ENCODE assay signal across 8 mouse cellular contexts in the genomic region with DNA sequence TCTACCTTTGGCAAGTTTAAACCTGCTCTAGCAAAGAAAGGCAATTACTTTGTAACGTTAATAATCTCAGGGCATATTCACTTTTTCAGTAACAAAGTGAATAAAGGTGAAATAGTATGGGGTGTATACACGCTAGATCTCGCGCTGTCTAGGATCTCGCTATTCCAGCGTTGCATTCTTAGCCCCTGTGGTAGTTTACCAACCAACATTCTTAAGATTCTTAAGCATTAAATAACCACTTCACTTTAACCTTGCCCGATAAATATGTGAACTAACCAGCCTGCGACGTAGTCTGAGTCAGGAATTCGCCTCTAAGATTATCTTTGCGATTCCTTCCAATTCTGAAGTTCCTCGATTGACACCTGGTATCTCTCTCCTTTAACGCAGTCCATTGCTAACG. TPM values are rescaled to one million over a fixed set of nuclear protein-coding genes. Genes with fewer than 3 reads are reported as not detected.
A peak's percentile ranks its signal among the peaks of the same experiment; 100 is the strongest.
DNase-seq lines count a peak whose midpoint lies in the region; ATAC-seq and TF ChIP-seq lines count a peak whose summit lies in the region.

No protein-coding gene starts in this region.

- WGBS in kidney, embryonic 15.5 days: under 1% methylated on average over 14 of the region's 14 CpGs
- WGBS in bone marrow, adult 2 months: 4% methylated on average over 14 of the region's 14 CpGs
- under 1% methylated on average over 14 of the region's 14 CpGs for WGBS in hindbrain, embryonic 16.5 days
- 1% methylated on average over 14 of the region's 14 CpGs for WGBS in midbrain, embryonic 15.5 days

- no peaks in the 10 kb centered on the region for H3K27me3 ChIP-seq in kidney, embryonic 15.5 days
- H3K27me3 ChIP-seq in hindbrain, embryonic 16.5 days (replicated peaks; ENCODE audit: control insufficient read depth, insufficient read depth, low read length): no peaks in the 10 kb centered on the region
- no peaks in the 10 kb centered on the region for H3K27me3 ChIP-seq in midbrain, embryonic 15.5 days (replicated peaks)

- peak overlapping the region; percentile 96 for H3K27ac ChIP-seq in kidney, embryonic 15.5 days
- H3K27ac ChIP-seq in bone marrow, adult 2 months (ENCODE audit: control insufficient read depth, insufficient read depth, low read depth, low read length, poor library complexity): no peak overlapping the region
- peak overlapping the region; percentile 89 for H3K27ac ChIP-seq in hindbrain, embryonic 16.5 days (ENCODE audit: low read depth, low read length)
- no peak overlapping the region for H3K27ac ChIP-seq in midbrain, embryonic 15.5 days

- H3K36me3 ChIP-seq in kidney, embryonic 15.5 days: no peaks in the 10 kb centered on the region
- H3K36me3 ChIP-seq in hindbrain, embryonic 16.5 days (ENCODE audit: control insufficient read depth, insufficient read depth, low read length): no peaks in the 10 kb centered on the region
- H3K36me3 ChIP-seq in midbrain, embryonic 15.5 days (replicated peaks): no peaks in the 10 kb centered on the region

- H3K4me2 ChIP-seq in kidney, embryonic 15.5 days: peak overlapping the region; percentile 70
- peak overlapping the region; percentile 89 for H3K4me2 ChIP-seq in hindbrain, embryonic 16.5 days (ENCODE audit: low read length)
- H3K4me2 ChIP-seq in midbrain, embryonic 15.5 days: peak overlapping the region; percentile 96

- peak overlapping the region; percentile 79 for H3K4me3 ChIP-seq in kidney, embryonic 15.5 days (replicated peaks)
- H3K4me3 ChIP-seq in bone marrow, adult 2 months (replicated peaks; ENCODE audit: control insufficient read depth, low read depth, low read length): peak overlapping the region; percentile 79
- H3K4me3 ChIP-seq in hindbrain, embryonic 16.5 days (ENCODE audit: low read length): peak overlapping the region; percentile 86
- H3K4me3 ChIP-seq in midbrain, embryonic 15.5 days: peak overlapping the region; percentile 68

- peak overlapping the region; percentile 85 for H3K9ac ChIP-seq in kidney, embryonic 15.5 days
- H3K9ac ChIP-seq in hindbrain, embryonic 16.5 days (ENCODE audit: low read depth, low read length): peak overlapping the region; percentile 91
- peak overlapping the region; percentile 74 for H3K9ac ChIP-seq in midbrain, embryonic 15.5 days

- no peaks in the 10 kb centered on the region for H3K9me3 ChIP-seq in kidney, embryonic 15.5 days (replicated peaks)
- H3K9me3 ChIP-seq in hindbrain, embryonic 16.5 days (ENCODE audit: control insufficient read depth, low read length): no peaks in the 10 kb centered on the region
- H3K9me3 ChIP-seq in midbrain, embryonic 15.5 days: no peaks in the 10 kb centered on the region

- peak; percentile 27; the same call in 1 of the 2 replicates for ATAC-seq in kidney, embryonic 15.5 days (replicated peaks; ENCODE audit: low FRiP score)
- no peak for ATAC-seq in hindbrain, embryonic 16.5 days
- ATAC-seq in midbrain, embryonic 15.5 days (replicated peaks): no peak
- ATAC-seq in frontal cortex, adult (ENCODE audit: low TSS enrichment): no peak

- TF ChIP-seq CTCF in bone marrow, adult 2 months (IDR thresholded peaks at IDR 0.05; ENCODE audit: control insufficient read depth, insufficient read depth, low read length): no peak

- no peak for DNase-seq in kidney, postnatal 14 days
- DNase-seq in left cerebral cortex, adult 8-10 months (ENCODE audit: low spot score in 2 of 2): no peak
- DNase-seq in right cerebral cortex, adult 18-20 months: no peak

- H3K4me1 ChIP-seq in kidney, embryonic 15.5 days: peaks cover 45% of the 10 kb centered on the region
- H3K4me1 ChIP-seq in bone marrow, adult 2 months (ENCODE audit: control insufficient read depth, insufficient read depth, low read length): peaks cover 4% of the 10 kb centered on the region
- peaks cover 16% of the 10 kb centered on the region for H3K4me1 ChIP-seq in hindbrain, embryonic 16.5 days (ENCODE audit: control insufficient read depth, insufficient read depth, low read depth, low read length)
- peaks cover 17% of the 10 kb centered on the region for H3K4me1 ChIP-seq in midbrain, embryonic 15.5 days

- TF ChIP-seq POLR2A in bone marrow, adult 2 months (IDR thresholded peaks at IDR 0.05; ENCODE audit: borderline replicate concordance, control insufficient read depth, low read depth, low read length): no peak

RNA-seq across cellular contexts. Expression of a gene that starts 1.1 kb away (rescaled TPM):
- 10.5 and 11.8 TPM in 2 replicates for polyA plus RNA-seq in kidney, embryonic 15.5 days (2015; fragmentation: Nextera tagmentation; extraction: Ambion mirVana)
- polyA plus RNA-seq in bone marrow, adult 2 months (2011; ENCODE audit: insufficient read depth, insufficient read length, low replicate concordance, missing spikeins): 5.0 and 8.5 TPM in 2 replicates
- 8.1 and 9.5 TPM in 2 replicates for polyA plus RNA-seq in hindbrain, embryonic 16.5 days (2015; fragmentation: Nextera tagmentation; extraction: Ambion mirVana)
- polyA plus RNA-seq in midbrain, embryonic 15.5 days (2015; fragmentation: Nextera tagmentation; extraction: Ambion mirVana): 10.4 and 12.5 TPM in 2 replicates
- 10 to 100 TPM; 41.6 to 49.3 (median 45.9) TPM for total RNA-seq in left cerebral cortex, adult 8-10 months (2022)

RNA-seq across cellular contexts. Expression of a gene that starts 44.0 kb away (rescaled TPM):
- 0.30 and 0.39 TPM in 2 replicates for polyA plus RNA-seq in kidney, embryonic 15.5 days (2015; fragmentation: Nextera tagmentation; extraction: Ambion mirVana)
- not detected in 2 replicates for polyA plus RNA-seq in bone marrow, adult 2 months (2011; ENCODE audit: insufficient read depth, insufficient read length, low replicate concordance, missing spikeins)
- 20.7 and 24.0 TPM in 2 replicates for polyA plus RNA-seq in hindbrain, embryonic 16.5 days (2015; fragmentation: Nextera tagmentation; extraction: Ambion mirVana)
- polyA plus RNA-seq in midbrain, embryonic 15.5 days (2015; fragmentation: Nextera tagmentation; extraction: Ambion mirVana): 19.5 and 21.8 TPM in 2 replicates
- total RNA-seq in left cerebral cortex, adult 8-10 months (2022): 100 to 1,000 TPM; 181 to 223 (median 197) TPM

Comparison
In these comparisons a context has a peak if more than half of its experiments do, and no peak if none do; other contexts are left out.
1. H3K27ac ChIP-seq: peak in kidney, embryonic 15.5 days (single experiment) and hindbrain, embryonic 16.5 days (single experiment); none in bone marrow, adult 2 months (single experiment) and midbrain, embryonic 15.5 days (single experiment).
2. RNA of a gene that starts 44.0 kb away (polyA plus RNA-seq): 19.5 to 21.8 TPM in midbrain, embryonic 15.5 days and 20.7 to 24.0 TPM in hindbrain, embryonic 16.5 days; 0.30 to 0.39 TPM in kidney, embryonic 15.5 days and not detected in bone marrow, adult 2 months; every median in the first group is over 10 times any median in the second.
3. Peak in every context shown above with its lines, with median percentiles within 50 percentile points of each other: H3K4me2 ChIP-seq, H3K4me3 ChIP-seq and H3K9ac ChIP-seq.